Comparison of ENCODE assay signal across 12 mouse cellular contexts in the genomic region with DNA sequence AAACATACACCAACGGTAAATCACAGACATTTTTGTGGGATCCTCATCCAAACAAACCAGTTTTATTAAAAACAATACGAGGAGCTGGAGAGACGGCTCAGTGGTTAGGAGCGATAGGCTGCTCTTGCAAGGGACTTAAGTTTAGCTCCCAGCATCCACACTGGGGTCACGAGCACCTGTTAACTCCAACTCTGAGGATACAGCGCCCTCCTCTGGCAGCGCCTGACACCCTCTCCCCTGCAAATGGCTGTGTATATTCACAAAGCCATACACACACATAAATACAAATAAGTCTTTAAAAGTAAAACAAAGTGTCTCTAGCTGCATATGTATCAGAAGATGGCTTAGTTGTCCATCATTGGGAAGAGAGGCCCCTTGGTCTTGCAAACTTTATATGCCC. TPM values are rescaled to one million over a fixed set of nuclear protein-coding genes. Genes with fewer than 3 reads are reported as not detected.
DNase-seq lines count a peak whose midpoint lies in the region; ATAC-seq and TF ChIP-seq lines count a peak whose summit lies in the region.
"Had no signal": no experiment of that assay in that cellular context is flagged by ENCODE, and none has a peak within 500 bp of the region (broad histone marks: within the 10 kb centered on the region; RNA-seq: fewer than 3 reads in every experiment).

No protein-coding gene starts in this region.

- H3K9me3 ChIP-seq in lung, postnatal 0 days (ENCODE audit: low read length), result no peaks in the 10 kb centered on the region
- H3K9me3 ChIP-seq in ES-E14 (ENCODE audit: control insufficient read depth, insufficient read depth, low read depth, low read length), result no peaks in the 10 kb centered on the region
- no peaks in the 10 kb centered on the region for H3K9me3 ChIP-seq in liver, embryonic 14.5 days (ENCODE audit: control insufficient read depth, low read length)
- H3K9me3 ChIP-seq in midbrain, embryonic 10.5 days (replicated peaks), result no peaks in the 10 kb centered on the region
- H3K9me3 ChIP-seq: hindbrain, embryonic 15.5 days; limb, embryonic 10.5 days had no signal

- no peaks in the 10 kb centered on the region for H3K36me3 ChIP-seq in lung, postnatal 0 days (ENCODE audit: insufficient read depth, low read length)
- no peaks in the 10 kb centered on the region for H3K36me3 ChIP-seq in ES-E14 (ENCODE audit: control insufficient read depth, insufficient read depth, low read length, poor library complexity, severe bottlenecking)
- H3K36me3 ChIP-seq in liver, embryonic 14.5 days (replicated peaks; ENCODE audit: control insufficient read depth, insufficient read depth, low read depth), result no peaks in the 10 kb centered on the region
- H3K36me3 ChIP-seq in midbrain, embryonic 10.5 days, result no peaks in the 10 kb centered on the region
- H3K36me3 ChIP-seq: hindbrain, embryonic 15.5 days; limb, embryonic 10.5 days had no signal

- DNase-seq in gastrocnemius, adult 2 months, result peak; percentile 19
- DNase-seq in gastrocnemius, postnatal 36 days, result no peak
- DNase-seq in lung, postnatal 0 days (ENCODE audit: low spot score), result no peak
- no peak for DNase-seq in lung, postnatal 14 days
- DNase-seq in ES-E14 (ENCODE audit: low read depth, low spot score), result peak; percentile 89
- DNase-seq in liver, embryonic 14.5 days (ENCODE audit: low read depth in 3 of 3, low spot score in 3 of 3), result no peak
- DNase-seq in gastrocnemius, adult 18-20 months (ENCODE audit: low spot score), result no peak
- DNase-seq in midbrain, embryonic 10.5 days (ENCODE audit: low spot score), result no peak
- DNase-seq: cerebellum, adult 18-20 months had no signal

- intact Hi-C loops in gastrocnemius, adult 2 months (cut with DNase I), result no loop called here
- intact Hi-C loops in gastrocnemius, postnatal 36 days (cut with DNase I), result loop anchor here (10.0 kb wide), 1 partner anchor 239 kb away; a partner anchor contains a TSS

- no peak overlapping the region for H3K27ac ChIP-seq in gastrocnemius, adult 2 months
- no peak overlapping the region for H3K27ac ChIP-seq in lung, postnatal 0 days (ENCODE audit: low read length)
- no peak overlapping the region for H3K27ac ChIP-seq in ES-E14 (ENCODE audit: insufficient read depth, low read depth, low read length, poor library complexity, severe bottlenecking)
- no peak overlapping the region for H3K27ac ChIP-seq in liver, embryonic 14.5 days
- no peak overlapping the region for H3K27ac ChIP-seq in midbrain, embryonic 10.5 days (replicated peaks)
- H3K27ac ChIP-seq: hindbrain, embryonic 15.5 days; limb, embryonic 10.5 days had no signal

- peak; percentile 29; the same call in 1 of the 2 replicates for TF ChIP-seq CTCF in gastrocnemius, adult 2 months (IDR thresholded peaks at IDR 0.05)
- TF ChIP-seq CTCF in lung, postnatal 0 days (IDR thresholded peaks at IDR 0.05), result peak; percentile 30
- peak; percentile 61 for TF ChIP-seq CTCF in liver, embryonic 14.5 days (IDR thresholded peaks at IDR 0.05; ENCODE audit: low read depth)

- H3K4me2 ChIP-seq in lung, postnatal 0 days (replicated peaks; ENCODE audit: low read depth, low read length), result no peak overlapping the region
- no peak overlapping the region for H3K4me2 ChIP-seq in liver, embryonic 14.5 days (ENCODE audit: low read depth)
- H3K4me2 ChIP-seq: hindbrain, embryonic 15.5 days had no signal

- H3K27me3 ChIP-seq in lung, postnatal 0 days (replicated peaks; ENCODE audit: insufficient read depth, low read length), result no peaks in the 10 kb centered on the region
- no peaks in the 10 kb centered on the region for H3K27me3 ChIP-seq in liver, embryonic 14.5 days (ENCODE audit: control insufficient read depth, insufficient read depth, low read length)
- H3K27me3 ChIP-seq in midbrain, embryonic 10.5 days (ENCODE audit: low read depth, poor library complexity, severe bottlenecking), result no peaks in the 10 kb centered on the region
- H3K27me3 ChIP-seq: hindbrain, embryonic 15.5 days had no signal

- H3K4me3 ChIP-seq in gastrocnemius, adult 2 months, result no peak overlapping the region
- no peak overlapping the region for H3K4me3 ChIP-seq in lung, postnatal 0 days (ENCODE audit: low read depth, low read length)
- no peak overlapping the region for H3K4me3 ChIP-seq in ES-E14 (ENCODE audit: insufficient read depth in 1 of 2, low read depth in 1 of 2, low read length in 2 of 2, poor library complexity in 1 of 2, severe bottlenecking in 1 of 2)
- H3K4me3 ChIP-seq in liver, embryonic 14.5 days (ENCODE audit: insufficient read depth in 1 of 2, low read depth in 2 of 2, low read length in 2 of 2), result no peak overlapping the region
- H3K4me3 ChIP-seq in midbrain, embryonic 10.5 days, result no peak overlapping the region
- H3K4me3 ChIP-seq: hindbrain, embryonic 15.5 days; limb, embryonic 10.5 days had no signal

- TF ChIP-seq EP300 in lung, postnatal 0 days (IDR thresholded peaks at IDR 0.05), result no peak
- TF ChIP-seq EP300 in liver, embryonic 14.5 days (IDR thresholded peaks at IDR 0.05; ENCODE audit: low read depth), result no peak

- no peak overlapping the region for H3K9ac ChIP-seq in lung, postnatal 0 days (replicated peaks; ENCODE audit: low read depth)
- no peak overlapping the region for H3K9ac ChIP-seq in ES-E14 (ENCODE audit: insufficient read depth, low read depth, low read length, poor library complexity, severe bottlenecking)
- no peak overlapping the region for H3K9ac ChIP-seq in liver, embryonic 14.5 days (replicated peaks)
- H3K9ac ChIP-seq: hindbrain, embryonic 15.5 days had no signal

- 72% methylated on average over 7 of the region's 7 CpGs for WGBS in lung, postnatal 0 days
- WGBS in liver, embryonic 14.5 days (ENCODE audit: insufficient replicate concordance), result 57% methylated on average over 7 of the region's 7 CpGs
- 78% methylated on average over 7 of the region's 7 CpGs for WGBS in midbrain, embryonic 10.5 days

- H3K4me1 ChIP-seq in lung, postnatal 0 days (ENCODE audit: insufficient read depth, low read depth, low read length), result no peaks in the 10 kb centered on the region
- H3K4me1 ChIP-seq in ES-E14 (ENCODE audit: control insufficient read depth in 2 of 2, insufficient read depth in 2 of 2, low read length in 2 of 2, poor library complexity in 1 of 2), result peaks cover 12 to 13% of the 10 kb centered on the region in 2 experiments
- H3K4me1 ChIP-seq in liver, embryonic 14.5 days (replicated peaks; ENCODE audit: control insufficient read depth in 2 of 2, insufficient read depth in 2 of 2, low read length in 1 of 2), result no peaks in the 10 kb centered on the region
- no peaks in the 10 kb centered on the region for H3K4me1 ChIP-seq in midbrain, embryonic 10.5 days
- H3K4me1 ChIP-seq: limb, embryonic 10.5 days had no signal

- in situ Hi-C loops in ES-E14 (cut with MboI; ENCODE audit: low sequenced_read_pairs in 2 of 2, unreplicated experiment in 2 of 2), result loop anchor here in 1 of 2 experiments (10.0 kb wide), 1 partner anchor 131 kb away; a partner anchor contains a TSS

- ATAC-seq in lung, postnatal 0 days, result no peak
- no peak for ATAC-seq in liver, embryonic 14.5 days (ENCODE audit: insufficient read depth)

TF ChIP-seq in ES-E14, 5 proteins besides CTCF, POLR2A, EP300 and RAD21:
- TF ChIP-seq ZC3H11A (IDR thresholded peaks at IDR 0.05; ENCODE audit: borderline replicate concordance, low read depth, low read length) (peak; percentile 98), MAFK (IDR thresholded peaks at IDR 0.05; ENCODE audit: insufficient read depth, low read depth, low read length) (no peak), HCFC1 (IDR thresholded peaks at IDR 0.05; ENCODE audit: borderline replicate concordance, insufficient read depth, low read length) (no peak), CHD2 (IDR thresholded peaks at IDR 0.05; ENCODE audit: low read depth, low read length) (no peak), ZNF384 (IDR thresholded peaks at IDR 0.05; ENCODE audit: low read depth, low read length) (no peak)

RNA-seq across cellular contexts. Expression of a gene that starts 20.6 kb away (rescaled TPM):
- total RNA-seq in gastrocnemius, adult 2 months (2021), result not detected
- total RNA-seq in gastrocnemius, postnatal 36 days (2021), result not detected
- not detected in 2 replicates for polyA plus RNA-seq in lung, postnatal 0 days (2015; fragmentation: Nextera tagmentation; extraction: Ambion mirVana)
- total RNA-seq in ES-E14 (2012; rRNA removed), result 0.21 and 0.49 TPM in 2 replicates
- polyA plus RNA-seq in liver, embryonic 14.5 days (2012; rRNA removed), result 0.02 and 0.07 TPM in 2 replicates
- polyA plus RNA-seq in liver, embryonic 14.5 days (2014; fragmentation: Nextera tagmentation; extraction: Ambion mirVana), result 0.04 TPM in 1 of 2 replicates, not detected in the other
- total RNA-seq in gastrocnemius, adult 18-20 months (2021), result not detected
- not detected in 2 replicates for polyA plus RNA-seq in midbrain, embryonic 10.5 days (2016; fragmentation: Nextera tagmentation; extraction: Ambion mirVana)
- polyA plus RNA-seq: limb, embryonic 10.5 days; stomach, embryonic 16.5 days had no signal

RNA-seq across cellular contexts. Expression of a gene that starts 25.9 kb away (rescaled TPM):
- not detected for total RNA-seq in gastrocnemius, adult 2 months (2021)
- total RNA-seq in gastrocnemius, postnatal 36 days (2021), result not detected
- 0.17 and 0.55 TPM in 2 replicates for polyA plus RNA-seq in lung, postnatal 0 days (2015; fragmentation: Nextera tagmentation; extraction: Ambion mirVana)
- 4.3 and 11.4 TPM in 2 replicates for total RNA-seq in ES-E14 (2012; rRNA removed)
- polyA plus RNA-seq in liver, embryonic 14.5 days (2012; rRNA removed), result 0.02 TPM in 1 of 2 replicates, not detected in the other
- not detected in 2 replicates for polyA plus RNA-seq in liver, embryonic 14.5 days (2014; fragmentation: Nextera tagmentation; extraction: Ambion mirVana)
- total RNA-seq in gastrocnemius, adult 18-20 months (2021), result not detected
- not detected in 2 replicates for polyA plus RNA-seq in midbrain, embryonic 10.5 days (2016; fragmentation: Nextera tagmentation; extraction: Ambion mirVana)
- polyA plus RNA-seq: hindbrain, embryonic 15.5 days; limb, embryonic 10.5 days had no signal

Comparison
In these comparisons a context has a peak if more than half of its experiments do, and no peak if none do; other contexts are left out.
1. DNase-seq: peak in gastrocnemius, adult 2 months (single experiment) and ES-E14 (single experiment); none in gastrocnemius, postnatal 36 days (0 of 2), lung, postnatal 0 days (single experiment), lung, postnatal 14 days (single experiment), liver, embryonic 14.5 days (0 of 3), gastrocnemius, adult 18-20 months (single experiment) and midbrain, embryonic 10.5 days (single experiment).
2. Peak in every context shown above with its lines, with median percentiles within 50 percentile points of each other: CTCF ChIP-seq.